Mouse (Mus musculus): ENCODE results near the gene Gcc2. TPM values are rescaled to one million over a fixed set of nuclear protein-coding genes. Genes with fewer than 3 reads are reported as not detected.
"Not testable (repeated sequence)": the region's sequence is repeated elsewhere in the genome, so short reads cannot be mapped to it uniquely, and the experiment has no call there.

The Gcc2 gene
- polyA plus RNA-seq, 1 experiment from 2014 or later, result 38.3 TPM

DNA sequence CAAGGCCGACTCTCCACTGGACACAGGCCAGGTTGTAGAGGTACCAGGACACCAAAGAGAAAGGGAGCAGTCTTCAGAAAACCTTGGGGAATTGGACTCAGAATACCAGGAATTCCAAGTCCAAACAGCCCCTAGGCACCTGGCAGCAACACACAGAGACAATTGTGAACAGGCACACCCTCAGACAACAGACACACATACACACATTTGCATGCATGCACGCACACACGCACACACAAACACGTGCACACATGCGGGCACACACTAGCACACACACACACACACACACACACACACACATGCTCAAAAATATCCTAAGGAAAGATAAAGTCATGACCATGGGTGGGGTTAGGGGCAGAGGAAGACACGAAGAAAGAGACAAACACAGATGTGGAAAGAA is 34.6 kb upstream of the Gcc2 start:
- CTCF ChIA-PET, result no interaction called here
- DNase-seq (ENCODE audit: low read depth, low spot score), result no peak
- H3K27me3 ChIP-seq, result peaks cover 14% of the 10 kb centered on the region
- ATAC-seq, result no peak
- in situ Hi-C loops (cut with MboI; ENCODE audit: low pct_unique_long_range_greater_than_20kb), result no loop called here
- TF ChIP-seq CTCF (IDR thresholded peaks at IDR 0.05), result no peak
- POLR2A ChIA-PET, result no interaction called here

- POLR2A ChIA-PET; CTCF ChIA-PET; DNase-seq (ENCODE audit: low read depth, low spot score); in situ Hi-C loops (cut with MboI; ENCODE audit: low pct_unique_long_range_greater_than_20kb); H3K27me3 ChIP-seq; ATAC-seq: not testable (repeated sequence)
Measured at GRCm38 (mm10) chr10:58221571-58221970, 33.7 kb upstream of the Gcc2 start.

DNA sequence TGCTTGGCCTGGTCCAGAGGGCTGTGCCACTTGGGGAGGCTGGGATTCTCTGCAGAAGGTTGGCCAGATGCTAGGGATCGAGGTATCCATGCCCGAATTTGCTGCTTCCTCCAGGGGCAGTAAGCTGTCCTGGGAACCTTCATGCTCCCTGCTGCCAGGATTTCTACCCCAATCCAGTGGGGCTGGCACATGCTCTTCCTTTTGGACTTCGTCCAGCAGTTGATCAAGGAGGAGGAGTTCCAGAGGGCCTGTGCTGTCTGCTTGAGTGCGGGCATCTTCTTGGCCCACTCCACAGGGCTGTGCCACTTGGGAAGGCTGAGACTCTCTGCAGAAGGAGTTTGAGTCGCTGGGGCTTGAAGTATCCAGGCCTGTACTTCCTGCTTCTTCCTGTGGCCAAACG is 32.1 kb upstream of the Gcc2 start:
- H3K27me3 ChIP-seq; DNase-seq (ENCODE audit: low read depth, low spot score); CTCF ChIA-PET; in situ Hi-C loops (cut with MboI; ENCODE audit: low pct_unique_long_range_greater_than_20kb); ATAC-seq; POLR2A ChIA-PET: not testable (repeated sequence)

DNA sequence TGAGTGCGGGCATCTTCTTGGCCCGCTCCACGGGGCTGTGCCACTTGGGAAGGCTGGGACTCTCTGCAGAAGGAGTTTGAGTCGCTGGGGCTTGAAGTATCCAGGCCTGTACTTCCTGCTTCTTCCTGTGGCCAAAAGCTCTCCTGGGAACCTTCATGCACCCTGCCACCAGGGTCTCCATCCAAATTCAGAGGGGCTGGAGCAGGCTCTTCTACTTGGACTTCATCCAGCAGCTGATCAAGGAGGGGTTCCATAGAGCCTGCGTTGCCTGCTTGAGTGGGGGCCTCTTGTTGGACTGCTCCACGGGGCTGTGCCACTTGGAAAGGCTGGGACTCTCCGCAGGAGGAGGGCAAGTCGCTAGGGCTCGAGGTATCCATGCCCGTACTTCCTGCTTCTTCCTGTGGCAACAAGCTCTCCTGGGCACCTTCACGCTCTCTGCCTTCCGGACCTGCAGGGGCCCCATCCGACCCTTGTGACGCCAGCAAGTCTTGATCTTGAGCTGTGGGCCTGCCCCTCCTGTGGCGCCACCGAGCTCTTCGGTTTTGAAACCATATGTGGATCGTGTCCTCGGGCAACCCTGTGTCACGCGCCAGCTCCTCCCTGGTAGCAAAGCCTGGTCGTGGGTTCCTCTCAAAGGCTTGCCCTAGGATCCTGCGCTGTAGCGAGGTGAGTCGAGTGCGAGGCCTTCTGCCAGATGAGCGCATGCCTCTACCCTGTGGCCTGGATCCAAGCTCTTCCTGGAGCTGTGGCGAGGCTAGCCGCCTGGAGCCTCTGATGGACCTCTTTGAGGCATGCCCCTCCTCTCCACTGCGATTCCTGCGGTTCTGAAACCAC is 31.1 kb upstream of the Gcc2 start:
- ATAC-seq; H3K27me3 ChIP-seq; CTCF ChIA-PET; DNase-seq (ENCODE audit: low read depth, low spot score); in situ Hi-C loops (cut with MboI; ENCODE audit: low pct_unique_long_range_greater_than_20kb); POLR2A ChIA-PET: not testable (repeated sequence)

DNA sequence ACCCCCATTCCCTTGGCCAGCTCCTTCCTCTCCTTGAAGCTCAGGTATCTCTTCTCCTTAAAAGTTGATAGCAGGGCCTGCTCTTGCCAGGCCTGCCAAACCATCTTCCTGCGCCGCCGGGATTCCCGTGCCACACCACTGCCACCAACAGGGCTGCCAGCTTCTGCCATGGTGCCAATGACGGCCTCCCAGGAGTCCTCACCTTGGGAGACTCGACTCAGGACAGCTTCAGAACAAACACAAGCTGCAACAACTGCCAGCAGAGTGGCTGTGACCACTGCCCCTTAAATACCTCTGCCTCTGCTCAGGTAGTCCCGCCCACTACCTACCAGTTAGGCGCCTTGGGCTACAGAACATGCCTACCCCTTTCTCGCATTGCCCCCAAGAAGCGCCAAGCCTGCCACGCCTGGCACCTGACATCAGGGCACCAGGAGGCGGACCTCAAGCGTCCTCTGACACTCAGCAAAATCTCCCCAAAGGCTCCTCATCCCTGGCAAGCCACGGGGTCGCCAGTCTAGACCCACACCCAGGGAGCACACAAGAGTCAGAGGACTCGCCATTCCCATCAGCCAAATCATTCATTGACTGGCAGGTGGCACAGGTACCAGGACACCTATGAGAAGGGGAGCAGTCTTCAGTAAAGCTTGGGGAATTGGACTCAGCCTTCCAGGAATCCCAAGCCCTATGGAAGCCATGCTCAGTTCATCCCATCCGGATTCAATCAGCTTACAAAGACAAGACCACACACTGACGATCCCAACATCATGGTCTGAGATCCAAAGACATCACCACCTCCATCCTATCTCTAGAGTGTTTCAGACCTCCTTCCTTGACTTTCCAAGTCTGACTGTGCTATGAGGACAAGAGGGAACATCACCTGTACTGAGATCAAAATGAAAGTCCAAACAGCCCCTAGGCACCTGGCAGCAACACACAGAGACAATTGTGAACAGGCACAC is 30.2 kb upstream of the Gcc2 start, which contains the start of gene AW822073:
TSS of gene AW822073 (minus strand) at position 104 of the 959 bp plus-strand sequence.
- CTCF ChIA-PET; H3K27me3 ChIP-seq; DNase-seq (ENCODE audit: low read depth, low spot score); ATAC-seq; POLR2A ChIA-PET; in situ Hi-C loops (cut with MboI; ENCODE audit: low pct_unique_long_range_greater_than_20kb): not testable (repeated sequence)

DNA sequence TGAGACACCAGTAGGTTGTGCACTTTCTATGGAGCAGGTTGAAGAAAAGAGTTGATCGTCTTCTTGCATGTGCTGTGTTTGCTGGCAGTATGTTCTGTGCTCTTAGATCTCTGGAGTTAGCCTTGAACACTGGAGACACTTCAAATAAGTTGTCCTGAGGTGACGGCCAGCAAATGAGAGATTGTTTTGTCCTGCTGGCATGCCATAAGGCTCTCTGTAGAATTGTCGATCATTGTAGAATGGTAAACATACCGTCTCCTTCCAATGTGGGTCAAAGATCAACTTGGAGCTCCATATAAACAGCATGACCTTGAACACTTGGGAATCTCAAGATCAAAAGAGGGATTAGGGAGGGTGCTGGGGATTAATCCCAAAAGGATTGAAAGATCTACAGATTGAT is 28.9 kb upstream of the Gcc2 start:
- CTCF ChIA-PET; ATAC-seq; POLR2A ChIA-PET; DNase-seq (ENCODE audit: low read depth, low spot score); H3K27me3 ChIP-seq; in situ Hi-C loops (cut with MboI; ENCODE audit: low pct_unique_long_range_greater_than_20kb): not testable (repeated sequence)

DNA sequence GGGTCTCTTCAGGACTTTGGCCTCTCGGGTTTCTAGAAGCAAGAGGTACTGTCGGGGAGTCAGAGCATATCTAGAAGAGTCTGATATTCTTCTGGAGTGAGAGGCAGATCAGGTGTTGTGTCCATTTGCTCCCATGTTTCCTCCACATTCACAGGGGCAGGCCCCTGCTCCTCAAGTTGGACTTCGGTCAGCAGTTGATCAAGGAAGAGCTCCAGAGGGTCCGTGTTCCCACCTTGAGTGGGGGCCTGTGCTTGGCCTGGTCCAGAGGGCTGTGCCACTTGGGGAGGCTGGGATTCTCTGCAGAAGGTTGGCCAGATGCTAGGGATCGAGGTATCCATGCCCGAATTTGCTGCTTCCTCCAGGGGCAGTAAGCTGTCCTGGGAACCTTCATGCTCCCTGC is 27.5 kb upstream of the Gcc2 start:
- ATAC-seq; CTCF ChIA-PET; in situ Hi-C loops (cut with MboI; ENCODE audit: low pct_unique_long_range_greater_than_20kb); POLR2A ChIA-PET; H3K27me3 ChIP-seq; DNase-seq (ENCODE audit: low read depth, low spot score): not testable (repeated sequence)

DNA sequence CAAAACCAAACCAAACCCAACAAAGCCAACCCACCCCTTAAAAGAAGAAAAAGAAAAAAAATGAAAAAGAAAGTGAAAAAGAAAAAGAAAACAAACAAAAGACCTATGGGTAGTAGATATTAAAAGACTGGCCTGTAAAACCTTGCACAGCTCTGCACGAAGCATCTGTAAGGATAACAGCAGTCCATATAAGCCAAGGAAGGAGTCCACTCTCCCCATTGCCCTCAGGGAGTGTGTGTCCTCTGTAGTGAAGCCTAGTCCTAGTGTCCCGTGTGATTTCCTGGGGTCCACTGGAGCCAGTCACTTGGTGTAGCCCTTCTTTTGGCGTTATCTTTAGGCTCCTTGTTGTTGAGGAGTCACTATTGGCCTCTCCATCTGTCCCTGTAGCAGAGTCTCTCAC is 25.3 kb upstream of the Gcc2 start:
- POLR2A ChIA-PET; CTCF ChIA-PET; ATAC-seq; H3K27me3 ChIP-seq; in situ Hi-C loops (cut with MboI; ENCODE audit: low pct_unique_long_range_greater_than_20kb); DNase-seq (ENCODE audit: low read depth, low spot score): not testable (repeated sequence)

GRCm38 (mm10) chr10:58231088-58231487 is 24.2 kb upstream of the Gcc2 start:
- POLR2A ChIA-PET, result not testable (repeated sequence)

GRCm38 (mm10) chr10:58231779-58232640 is 23.3 kb upstream of the Gcc2 start:
- CTCF ChIA-PET; POLR2A ChIA-PET; H3K27me3 ChIP-seq; DNase-seq (ENCODE audit: low read depth, low spot score); in situ Hi-C loops (cut with MboI; ENCODE audit: low pct_unique_long_range_greater_than_20kb): not testable (repeated sequence)
- peak; percentile 55 for ATAC-seq

More at GRCm38 (mm10) chr10:58231088-58231487, 24.2 kb upstream of the Gcc2 start:
- DNase-seq (ENCODE audit: low read depth, low spot score); H3K27me3 ChIP-seq; CTCF ChIA-PET; ATAC-seq; in situ Hi-C loops (cut with MboI; ENCODE audit: low pct_unique_long_range_greater_than_20kb): not testable (repeated sequence)

DNA sequence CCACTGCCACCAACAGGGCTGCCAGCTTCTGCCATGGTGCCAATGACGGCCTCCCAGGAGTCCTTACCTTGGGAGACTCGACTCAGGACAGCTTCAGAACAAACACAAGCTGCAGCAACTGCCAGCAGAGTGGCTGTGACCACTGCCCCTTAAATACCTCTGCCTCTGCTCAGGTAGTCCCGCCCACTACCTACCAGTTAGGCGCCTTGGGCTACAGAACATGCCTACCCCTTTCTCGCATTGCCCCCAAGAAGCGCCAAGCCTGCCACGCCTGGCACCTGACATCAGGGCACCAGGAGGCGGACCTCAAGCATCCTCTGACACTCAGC is 22.7 kb upstream of the Gcc2 start, which contains the start of gene Duxf3:
TSS of gene Duxf3 (minus strand) at position 35 of the 329 bp plus-strand sequence.
- H3K27me3 ChIP-seq; DNase-seq (ENCODE audit: low read depth, low spot score); CTCF ChIA-PET; POLR2A ChIA-PET; in situ Hi-C loops (cut with MboI; ENCODE audit: low pct_unique_long_range_greater_than_20kb): not testable (repeated sequence)
- ATAC-seq, result peak; percentile 32

DNA sequence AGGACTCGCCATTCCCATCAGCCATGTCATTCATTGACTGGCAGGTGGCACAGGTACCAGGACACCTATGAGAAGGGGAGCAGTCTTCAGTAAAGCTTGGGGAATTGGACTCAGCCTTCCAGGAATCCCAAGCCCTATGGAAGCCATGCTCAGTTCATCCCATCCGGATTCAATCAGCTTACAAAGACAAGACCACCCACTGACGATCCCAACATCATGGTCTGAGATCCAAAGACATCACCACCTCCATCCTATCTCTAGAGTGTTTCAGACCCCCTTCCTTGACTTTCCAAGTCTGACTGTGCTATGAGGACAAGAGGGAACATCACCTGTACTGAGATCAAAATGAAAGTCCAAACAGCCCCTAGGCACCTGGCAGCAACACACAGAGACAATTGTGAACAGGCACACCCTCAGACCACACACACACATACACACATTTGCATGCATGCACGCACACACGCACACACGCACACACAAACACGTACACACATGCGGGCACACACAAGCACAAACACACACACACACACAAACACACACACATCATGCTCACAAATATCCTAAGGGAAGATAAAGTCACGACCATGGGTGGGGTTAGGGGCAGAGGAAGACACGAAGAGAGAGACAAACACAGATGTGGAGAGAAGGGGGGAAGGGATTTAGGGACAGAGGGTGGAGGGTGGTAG is 22.1 kb upstream of the Gcc2 start:
- in situ Hi-C loops (cut with MboI; ENCODE audit: low pct_unique_long_range_greater_than_20kb); CTCF ChIA-PET; H3K27me3 ChIP-seq; POLR2A ChIA-PET; DNase-seq (ENCODE audit: low read depth, low spot score): not testable (repeated sequence)
- ATAC-seq, result peak; percentile 10

DNA sequence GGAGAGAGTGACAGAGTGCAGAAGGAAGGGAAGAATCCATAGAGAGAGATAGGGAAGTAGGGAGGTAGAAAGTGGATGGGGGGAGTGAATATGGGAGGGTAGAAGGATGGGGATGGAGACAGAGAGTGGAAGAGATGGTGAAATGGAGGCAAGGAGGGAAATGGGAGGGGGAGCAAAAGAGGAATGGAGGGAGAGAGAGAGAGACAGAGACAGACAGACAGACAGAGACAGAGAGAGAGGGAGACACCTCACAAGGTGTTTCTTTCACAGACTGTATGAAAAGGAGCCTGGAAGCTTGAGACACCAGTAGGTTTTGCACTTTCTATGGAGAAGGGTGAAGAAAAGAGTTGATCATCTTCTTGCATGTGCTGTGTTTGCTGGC is 21.6 kb upstream of the Gcc2 start:
- ATAC-seq; POLR2A ChIA-PET; DNase-seq (ENCODE audit: low read depth, low spot score): not testable (repeated sequence)

GRCm38 (mm10) chr10:58234985-58235384 is 20.3 kb upstream of the Gcc2 start:
- in situ Hi-C loops (cut with MboI; ENCODE audit: low pct_unique_long_range_greater_than_20kb); CTCF ChIA-PET; ATAC-seq; POLR2A ChIA-PET; DNase-seq (ENCODE audit: low read depth, low spot score); H3K27me3 ChIP-seq: not testable (repeated sequence)

More for the DNA sequence above, 21.6 kb upstream of the Gcc2 start:
- in situ Hi-C loops (cut with MboI; ENCODE audit: low pct_unique_long_range_greater_than_20kb); CTCF ChIA-PET; H3K27me3 ChIP-seq: not testable (repeated sequence)
